Mouse (Mus musculus) myocyte (in vitro differentiated cells): ENCODE data around the gene Dgkg.

Source experiments
- E2F4 ChIP-seq: IDR thresholded peaks from one replicate; pipeline ENCODE4 v1.6.1; 2011; ENCODE audit warnings: mild to moderate bottlenecking, control low read depth, moderate library complexity; ENCODE audit not compliant: insufficient read depth
- MYOD1 ChIP-seq, 3 experiments: IDR thresholded peaks; one replicate each; pipeline ENCODE4 v1.6.1; 2011; ENCODE audit warnings: control low read depth in 2 of 3, low read depth in 2 of 3, mild to moderate bottlenecking in 2 of 3, moderate library complexity in 1 of 3; ENCODE audit not compliant: insufficient read length in 2 of 3, control insufficient read depth in 1 of 3
- POLR2A ChIP-seq: IDR thresholded peaks from one replicate; pipeline ENCODE4 v1.6.1; 2011; ENCODE audit warnings: low read depth, mild to moderate bottlenecking, control low read depth, moderate library complexity; ENCODE audit not compliant: insufficient read length
- POLR2AphosphoS2 ChIP-seq: IDR thresholded peaks from one replicate; pipeline ENCODE4 v1.6.1; 2011; ENCODE audit warnings: low read depth, control low read depth; ENCODE audit not compliant: insufficient read length
- TCF12 ChIP-seq: IDR thresholded peaks from one replicate; pipeline ENCODE4 v1.6.1; 2011; ENCODE audit warnings: mild to moderate bottlenecking, control low read depth; ENCODE audit not compliant: poor library complexity, insufficient read depth, severe bottlenecking
- TCF3 ChIP-seq: IDR thresholded peaks from one replicate; pipeline ENCODE4 v1.6.1; 2011; ENCODE audit warnings: low read depth, control low read depth; ENCODE audit not compliant: insufficient read length
- USF1 ChIP-seq: IDR thresholded peaks from one replicate; pipeline ENCODE4 v1.6.1; 2011; ENCODE audit warnings: low read depth, mild to moderate bottlenecking, control low read depth, moderate library complexity

- TF ChIP-seq POLR2A (no peak), TCF3 (no peak), MYOD1 (IDR thresholded peaks at IDR 0.05; ENCODE audit: control insufficient read depth in 1 of 3, insufficient read length in 2 of 3, low read depth in 2 of 3) (no peak), POLR2AphosphoS2 (no peak), USF1 (no peak), E2F4 (no peak), TCF12 (no peak)
Measured at GRCm38 (mm10) chr16:22429377-22429776, 227.6 kb downstream of the Dgkg start.
